Mouse (Mus musculus) erythroid progenitor cell, adult 5-6 weeks (primary cell): Measurements from ENCODE around the gene Gm128. TPM values are rescaled to one million over a fixed set of nuclear protein-coding genes. Genes with fewer than 3 reads are reported as not detected.
A peak's percentile ranks its signal among the peaks of the same experiment; 100 is the strongest.

Experiments
- ATAC-seq: replicated peaks from 2 replicates; pipeline ENCODE4 v1.8.0; 2016; ENCODE audit warnings: moderate number of reproducible peaks, mild to moderate bottlenecking, moderate TSS enrichment, inconsistent platforms; ENCODE audit not compliant: poor library complexity, low FRiP score, severe bottlenecking
- total RNA-seq, 2 experiments: library from RNA; stranded (forward) in 1 of 2; stranded (reverse) in 1 of 2; fragments of 150-400 nt in 1 of 2; fragments of 186-747, 209-891 nt in 1 of 2; gene quantifications; 2 replicates each; pipeline versions ENCODE4 v1.2.3 to v1.2.4; 2015 to 2017; ENCODE audit warnings: low replicate concordance in 2 of 2

Gm128 gene
- not detected in 2 replicates for total RNA-seq (2015; ENCODE audit: low replicate concordance)
- total RNA-seq (2017; ENCODE audit: low replicate concordance) = not detected in 2 replicates

GRCm38 (mm10) chr3:95241498-95241897 lies at the start of gene Gm128:
Gene Gm128 (minus strand): TSS chr3:95241598.
- ATAC-seq = no peak

GRCm38 (mm10) chr3:95291041-95291440 lies 49.6 kb upstream of the Gm128 start:
- ATAC-seq = no peak

GRCm38 (mm10) chr3:95290156-95290555 lies 48.8 kb upstream of the Gm128 start:
- no peak for ATAC-seq

- ATAC-seq = no peak
Measured at GRCm38 (mm10) chr3:95289419-95289818, 48.0 kb upstream of the Gm128 start.

GRCm38 (mm10) chr3:95287541-95287940 lies 46.1 kb upstream of the Gm128 start:
- no peak for ATAC-seq

- ATAC-seq = no peak
Measured at GRCm38 (mm10) chr3:95286510-95286909, 45.1 kb upstream of the Gm128 start.

GRCm38 (mm10) chr3:95286011-95286410 lies 44.6 kb upstream of the Gm128 start:
- ATAC-seq = no peak

GRCm38 (mm10) chr3:95285390-95285789 lies 44.0 kb upstream of the Gm128 start:
- ATAC-seq = no peak

- ATAC-seq = no peak
Measured at GRCm38 (mm10) chr3:95284501-95285281, 43.3 kb upstream of the Gm128 start.

GRCm38 (mm10) chr3:95284062-95284461 lies 42.7 kb upstream of the Gm128 start:
- no peak for ATAC-seq

GRCm38 (mm10) chr3:95283589-95283941 lies 42.2 kb upstream of the Gm128 start:
- 0 out of 2 replicates have a peak, but pooled peaks have one; percentile 3 for ATAC-seq

- ATAC-seq = peak; percentile 73
Measured at GRCm38 (mm10) chr3:95282865-95283588, 41.6 kb upstream of the Gm128 start.

- peak; percentile 35 for ATAC-seq
Measured at GRCm38 (mm10) chr3:95282381-95282864, 41.0 kb upstream of the Gm128 start.

- peak; percentile 78 for ATAC-seq
Measured at GRCm38 (mm10) chr3:95281216-95282126, 40.1 kb upstream of the Gm128 start, which contains the start of the genes Mindy1 and Prune1. Gene Mindy1 (plus strand): TSS chr3:95281345. Gene Prune1 (minus strand): TSS chr3:95282076.

GRCm38 (mm10) chr3:95280747-95281146 lies 39.3 kb upstream of the Gm128 start:
- ATAC-seq = no peak

- ATAC-seq = no peak
Measured at GRCm38 (mm10) chr3:95277149-95277551, 35.8 kb upstream of the Gm128 start.

GRCm38 (mm10) chr3:95276428-95276934 lies 35.1 kb upstream of the Gm128 start:
- ATAC-seq = no peak

- no peak for ATAC-seq
Measured at GRCm38 (mm10) chr3:95275161-95275560, 33.8 kb upstream of the Gm128 start.

- no peak for ATAC-seq
Measured at GRCm38 (mm10) chr3:95274453-95274852, 33.1 kb upstream of the Gm128 start.

GRCm38 (mm10) chr3:95273471-95273870 lies 32.1 kb upstream of the Gm128 start:
- no peak for ATAC-seq
